Mouse (Mus musculus) Patski (cell line): Measurements from ENCODE around the gene Ghrh. TPM values are rescaled to one million over a fixed set of nuclear protein-coding genes. Genes with fewer than 3 reads are reported as not detected.
"Not testable (repeated sequence)": the region's sequence is repeated elsewhere in the genome, so short reads cannot be mapped to it uniquely, and the experiment has no call there.

Experiments used
- ATAC-seq: fragments of 100-300 bp; one replicate; pipeline ENCODE4 v1.8.0; 2021
- CTCF ChIA-PET: fragments of 350-600 bp; sonication (Branson Sonifier 250); formaldehyde crosslinking; loops from one replicate; lab custom pipeline; 2022; ENCODE audit warnings: inconsistent platforms; lab: Charles Lee
- POLR2A ChIA-PET: fragments of 350-600 bp; sonication (Branson Sonifier 250); formaldehyde crosslinking; loops from one replicate; lab custom pipeline; 2022; ENCODE audit warnings: antibody characterized with exemption, inconsistent platforms; lab: Charles Lee
- DNase-seq: peaks from one replicate; pipeline ENCODE4 v3.0.0-alpha.2; 2011; ENCODE audit warnings: low read depth, low spot score
- H3K27me3 ChIP-seq: fragments of 371-371 bp; one replicate; pipeline ENCODE4 v1.5.1; 2021
- CTCF ChIP-seq: fragments of 100-300 bp; IDR thresholded peaks from one replicate; pipeline ENCODE4 v1.5.1; 2021
- in situ Hi-C: fragments of 300-500 bp; cut with MboI; formaldehyde crosslinking; loops from 3 replicates; pipeline ENCODE4 v1.11.1; 2018; ENCODE audit warnings: low pct_unique_long_range_greater_than_20kb, mixed read lengths
- polyA plus RNA-seq: library from polyadenylated mRNA; unstranded; gene quantifications from one replicate; pipeline ENCODE4 v1.2.3, GENCODE M21; 2021

Gene Ghrh
- not detected for polyA plus RNA-seq

- in situ Hi-C loops: no loop called here
- ATAC-seq (no peak), DNase-seq (no peak)
- CTCF ChIA-PET: no interaction called here
- POLR2A ChIA-PET: interaction anchor here (0.5 kb wide), 1 partner anchor 123 kb away, joined by 3 read pairs; no protein-coding TSS in a partner anchor
- no peaks in the 10 kb centered on the region for H3K27me3 ChIP-seq
- TF ChIP-seq CTCF: no peak
These were observed at the start of gene Ghrh for GRCm38 (mm10) chr2:157347361-157348159. Ghrh (minus strand) TSS chr2:157347506.

DNA sequence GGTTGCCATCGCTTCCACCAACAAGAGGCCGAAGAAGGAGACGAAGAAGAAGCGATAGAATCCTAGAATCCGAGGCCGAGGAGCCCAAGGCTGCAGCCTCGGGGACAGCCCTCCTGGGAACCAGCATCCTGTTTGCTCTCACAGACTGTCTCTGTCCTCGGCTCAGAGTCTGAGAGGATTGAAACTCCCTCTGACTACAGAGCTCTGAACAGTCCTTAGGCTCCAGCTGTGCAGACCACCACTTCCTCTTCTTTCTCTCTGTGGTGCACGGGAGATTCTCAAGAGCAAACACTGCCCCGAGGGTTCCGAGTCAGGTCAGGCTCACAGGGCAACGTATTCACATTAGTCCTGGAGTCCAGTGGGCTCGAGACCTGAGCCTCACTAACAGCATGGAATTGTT is 48.7 kb upstream of the Ghrh start:
- in situ Hi-C loops: no loop called here
- no peak for TF ChIP-seq CTCF
- ChIA-PET POLR2A (no interaction called here), CTCF (no interaction called here)
- no peak for DNase-seq
- no peak for ATAC-seq
- H3K27me3 ChIP-seq: no peaks in the 10 kb centered on the region

DNA sequence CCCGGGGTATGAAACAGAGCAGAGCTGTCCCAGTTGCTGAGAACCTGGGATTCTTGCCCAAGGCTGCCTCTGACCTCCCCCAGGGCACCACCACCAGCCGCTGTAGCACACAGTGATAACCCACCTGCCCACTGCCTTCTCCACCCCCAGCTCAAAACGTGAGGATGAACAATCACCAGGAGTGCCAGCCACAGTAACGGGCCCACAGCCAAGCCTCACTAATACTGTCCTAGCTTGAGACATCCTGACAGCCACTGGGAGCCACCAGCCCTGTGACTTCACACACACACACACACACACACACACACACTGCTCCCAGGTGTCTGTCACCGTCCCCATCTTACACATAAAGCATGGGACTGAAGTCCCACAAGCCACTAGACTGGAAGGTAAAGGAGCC is 48.1 kb upstream of the Ghrh start:
- ATAC-seq: no peak
- POLR2A ChIA-PET: no interaction called here
- TF ChIP-seq CTCF: no peak
- CTCF ChIA-PET: no interaction called here
- no peak for DNase-seq
- in situ Hi-C loops: no loop called here
- H3K27me3 ChIP-seq: no peaks in the 10 kb centered on the region

DNA sequence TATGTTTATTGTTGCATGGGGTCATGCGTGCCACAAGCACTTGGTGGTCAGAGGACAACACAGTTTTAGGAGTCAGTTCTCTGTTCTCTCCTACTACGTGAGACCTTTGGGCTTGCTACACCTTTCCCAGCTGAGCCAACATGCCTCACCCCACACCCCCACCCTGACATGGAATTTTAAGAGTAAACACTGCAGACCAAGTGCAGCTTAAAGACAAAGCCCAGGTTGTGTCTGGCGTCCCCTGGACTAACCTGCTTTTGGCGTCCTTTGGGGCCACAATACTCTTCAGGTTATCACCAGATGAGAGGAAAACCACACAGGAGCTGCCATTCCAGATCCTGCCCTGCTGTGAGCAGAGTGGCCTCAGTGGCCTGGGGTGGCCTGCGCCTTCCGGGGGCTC is 47.6 kb upstream of the Ghrh start:
- DNase-seq (no peak), ATAC-seq (no peak)
- ChIA-PET CTCF (no interaction called here), POLR2A (no interaction called here)
- TF ChIP-seq CTCF: no peak
- in situ Hi-C loops: no loop called here
- H3K27me3 ChIP-seq: no peaks in the 10 kb centered on the region

DNA sequence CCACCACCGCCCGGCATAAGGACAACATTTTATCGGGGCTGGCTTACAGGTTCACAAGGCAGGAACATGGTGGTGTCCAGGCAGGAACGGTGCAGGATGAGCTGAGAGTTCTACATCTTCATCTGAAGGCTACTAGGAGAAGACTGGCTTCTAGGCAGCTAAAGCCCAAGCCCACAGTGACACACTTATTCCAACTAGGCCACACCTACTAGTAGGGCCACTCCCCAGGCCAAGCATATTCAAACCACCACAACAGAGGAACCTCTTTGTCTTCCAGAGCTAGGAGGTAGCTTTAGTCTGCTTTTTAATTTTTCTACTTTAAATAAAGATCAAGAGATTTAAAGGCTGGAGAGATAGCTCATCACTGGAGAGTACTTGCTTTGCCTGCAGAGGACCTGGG is 46.2 kb upstream of the Ghrh start:
- no peaks in the 10 kb centered on the region for H3K27me3 ChIP-seq
- DNase-seq (no peak), ATAC-seq (no peak)
- ChIA-PET POLR2A (no interaction called here), CTCF (no interaction called here)
- no peak for TF ChIP-seq CTCF
- in situ Hi-C loops: no loop called here

- POLR2A ChIA-PET: no interaction called here
- ATAC-seq: no peak
- in situ Hi-C loops: no loop called here
- CTCF ChIA-PET: interaction anchor here (0.9 kb wide), 2 partner anchors 13 to 83 kb away, joined by 3 to 4 read pairs; no protein-coding TSS in a partner anchor
- no peak for DNase-seq
- no peaks in the 10 kb centered on the region for H3K27me3 ChIP-seq
- TF ChIP-seq CTCF: no peak
These were observed 45.0 kb upstream of the Ghrh start for GRCm38 (mm10) chr2:157392331-157392730.

GRCm38 (mm10) chr2:157389591-157389921 is 42.2 kb upstream of the Ghrh start:
- no peak for TF ChIP-seq CTCF
- DNase-seq (no peak), ATAC-seq (no peak)
- ChIA-PET POLR2A (no interaction called here), CTCF (no interaction called here)
- no peaks in the 10 kb centered on the region for H3K27me3 ChIP-seq
- in situ Hi-C loops: no loop called here

- POLR2A ChIA-PET: interaction anchor here (0.7 kb wide), 1 partner anchor 67 kb away, joined by 7 read pairs; no protein-coding TSS in a partner anchor
- in situ Hi-C loops, H3K27me3 ChIP-seq, ATAC-seq, CTCF ChIA-PET, DNase-seq: not testable (repeated sequence)
These were observed 41.7 kb upstream of the Ghrh start for GRCm38 (mm10) chr2:157388901-157389590.

GRCm38 (mm10) chr2:157384836-157385235 is 37.5 kb upstream of the Ghrh start:
- DNase-seq: no peak
- in situ Hi-C loops: no loop called here
- TF ChIP-seq CTCF: no peak
- no peak for ATAC-seq
- CTCF ChIA-PET: interaction anchor here (1.4 kb wide), 1 partner anchor 12 kb away, joined by 4 read pairs; no protein-coding TSS in a partner anchor
- POLR2A ChIA-PET: no interaction called here
- no peaks in the 10 kb centered on the region for H3K27me3 ChIP-seq

- in situ Hi-C loops: no loop called here
- no peak for TF ChIP-seq CTCF
- no peaks in the 10 kb centered on the region for H3K27me3 ChIP-seq
- CTCF ChIA-PET: no interaction called here
- DNase-seq (no peak), ATAC-seq (no peak)
- POLR2A ChIA-PET: no interaction called here
These were observed 29.7 kb upstream of the Ghrh start for GRCm38 (mm10) chr2:157376995-157377394.
